Mouse (Mus musculus) myocyte (in vitro differentiated cells): ENCODE measurements around the gene Kcnmb1. TPM values are rescaled to one million over a fixed set of nuclear protein-coding genes. Genes with fewer than 3 reads are reported as not detected.

Source experiments
- H3K27me3 ChIP-seq: one replicate; pipeline ENCODE4 v1.6.1; 2011; ENCODE audit not compliant: control insufficient read depth, insufficient read depth, insufficient read length
- H3K36me3 ChIP-seq: one replicate; pipeline ENCODE4 v1.6.1; 2011; ENCODE audit not compliant: control insufficient read depth, insufficient read depth
- H3K4me2 ChIP-seq: one replicate; pipeline ENCODE4 v1.6.1; 2011; ENCODE audit warnings: low read depth, control low read depth
- H3K4me3 ChIP-seq: one replicate; pipeline ENCODE4 v1.5.1; 2011; ENCODE audit warnings: mild to moderate bottlenecking, control low read depth, moderate library complexity
- H3K79me2 ChIP-seq: one replicate; pipeline ENCODE4 v1.6.1; 2011; ENCODE audit not compliant: control insufficient read depth, insufficient read depth
- H3ac ChIP-seq: one replicate; pipeline ENCODE4 v1.6.1; 2011; ENCODE audit not compliant: control insufficient read depth, insufficient read length
- CEBPB ChIP-seq: IDR thresholded peaks from 2 replicates; pipeline ENCODE4 v1.6.1; 2011; ENCODE audit warnings: mild to moderate bottlenecking, moderate library complexity; ENCODE audit not compliant: poor library complexity, insufficient read depth, severe bottlenecking
- E2F4 ChIP-seq: IDR thresholded peaks from one replicate; pipeline ENCODE4 v1.6.1; 2011; ENCODE audit warnings: mild to moderate bottlenecking, control low read depth, moderate library complexity; ENCODE audit not compliant: insufficient read depth
- MAX ChIP-seq: IDR thresholded peaks from one replicate; pipeline ENCODE4 v1.6.1; 2011; ENCODE audit warnings: low read depth, mild to moderate bottlenecking, control low read depth
- MYOD1 ChIP-seq, 3 experiments: IDR thresholded peaks; one replicate each; pipeline ENCODE4 v1.6.1; 2011; ENCODE audit warnings: control low read depth in 2 of 3, low read depth in 2 of 3, mild to moderate bottlenecking in 2 of 3, moderate library complexity in 1 of 3; ENCODE audit not compliant: insufficient read length in 2 of 3, control insufficient read depth in 1 of 3
- MYOG ChIP-seq, 3 experiments: IDR thresholded peaks; one replicate each; pipeline ENCODE4 v1.6.1; 2011; ENCODE audit warnings: control low read depth in 2 of 3, low read depth in 2 of 3, mild to moderate bottlenecking in 2 of 3; ENCODE audit not compliant: insufficient read length in 2 of 3, control insufficient read depth in 1 of 3, insufficient read depth in 1 of 3
- POLR2A ChIP-seq: IDR thresholded peaks from one replicate; pipeline ENCODE4 v1.6.1; 2011; ENCODE audit warnings: low read depth, mild to moderate bottlenecking, control low read depth, moderate library complexity; ENCODE audit not compliant: insufficient read length
- POLR2AphosphoS2 ChIP-seq: IDR thresholded peaks from one replicate; pipeline ENCODE4 v1.6.1; 2011; ENCODE audit warnings: low read depth, control low read depth; ENCODE audit not compliant: insufficient read length
- REST ChIP-seq: IDR thresholded peaks from one replicate; pipeline ENCODE4 v1.6.1; 2011; ENCODE audit warnings: mild to moderate bottlenecking, control low read depth, moderate library complexity; ENCODE audit not compliant: insufficient read depth, insufficient read length
- SRF ChIP-seq: IDR thresholded peaks from one replicate; pipeline ENCODE4 v1.6.1; 2011; ENCODE audit warnings: low read depth; ENCODE audit not compliant: control insufficient read depth, insufficient read length
- TCF12 ChIP-seq: IDR thresholded peaks from one replicate; pipeline ENCODE4 v1.6.1; 2011; ENCODE audit warnings: mild to moderate bottlenecking, control low read depth; ENCODE audit not compliant: poor library complexity, insufficient read depth, severe bottlenecking
- TCF3 ChIP-seq: IDR thresholded peaks from one replicate; pipeline ENCODE4 v1.6.1; 2011; ENCODE audit warnings: low read depth, control low read depth; ENCODE audit not compliant: insufficient read length
- USF1 ChIP-seq: IDR thresholded peaks from one replicate; pipeline ENCODE4 v1.6.1; 2011; ENCODE audit warnings: low read depth, mild to moderate bottlenecking, control low read depth, moderate library complexity
- polyA plus RNA-seq: library from polyadenylated mRNA; unstranded; fragments of >200 nt; fragmentation: generic; extraction: Trizol; gene quantifications from one replicate; pipeline ENCODE4 v1.2.1, GENCODE M21; 2012; ENCODE audit warnings: missing spikeins

Kcnmb1 gene
- polyA plus RNA-seq, 1 experiment: 0.07 TPM

DNA sequence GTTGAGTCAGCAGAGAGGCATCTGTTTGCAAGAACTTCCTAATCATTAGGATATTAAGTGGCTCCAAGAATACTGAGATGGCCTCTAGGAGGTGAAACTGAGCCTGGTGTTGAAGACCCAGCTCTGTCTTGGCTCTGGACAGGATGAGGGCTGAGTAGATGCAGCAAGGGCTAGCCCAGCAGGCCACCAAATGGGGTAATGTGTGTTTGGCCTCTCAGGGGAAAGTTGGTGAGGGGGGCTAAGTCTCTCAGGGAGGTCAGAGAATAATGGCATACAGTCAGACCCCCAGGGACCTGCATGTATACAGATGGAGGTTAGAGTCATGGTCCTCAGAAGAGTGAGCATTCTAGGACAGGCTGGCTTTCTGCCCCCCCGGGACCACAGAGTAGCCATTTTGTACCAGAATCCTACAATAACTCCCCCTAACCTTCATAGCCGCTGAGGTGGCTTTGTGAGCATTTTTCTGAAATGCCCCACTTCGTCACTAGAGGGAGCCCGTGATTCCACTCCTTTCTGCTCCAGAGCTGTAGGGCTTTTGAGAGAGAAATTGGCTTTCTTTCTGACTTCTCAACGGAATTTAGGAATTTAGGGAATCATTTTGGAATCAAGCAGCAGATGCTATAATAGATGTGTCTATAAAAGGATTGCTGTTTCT lies 39.3 kb downstream of the Kcnmb1 start:
- no peaks in the 10 kb centered on the region for H3K36me3 ChIP-seq
- H3K79me2 ChIP-seq: no peaks in the 10 kb centered on the region
- no peak overlapping the region for H3K4me3 ChIP-seq
- no peak overlapping the region for H3K4me2 ChIP-seq
- no peaks in the 10 kb centered on the region for H3K27me3 ChIP-seq
- no peak overlapping the region for H3ac ChIP-seq
- TF ChIP-seq REST (no peak), CEBPB (no peak), MYOG (IDR thresholded peaks at IDR 0.05; ENCODE audit: control insufficient read depth in 1 of 3, insufficient read depth in 1 of 3, insufficient read length in 2 of 3, low read depth in 2 of 3) (no peak), POLR2AphosphoS2 (no peak), SRF (no peak), USF1 (no peak), MAX (no peak), POLR2A (no peak), MYOD1 (IDR thresholded peaks at IDR 0.05; ENCODE audit: control insufficient read depth in 1 of 3, insufficient read length in 2 of 3, low read depth in 2 of 3) (no peak), E2F4 (no peak), TCF12 (no peak), TCF3 (no peak)

GRCm38 (mm10) chr11:34002593-34002965 lies 39.8 kb downstream of the Kcnmb1 start:
- TF ChIP-seq MAX (no peak), E2F4 (no peak)

GRCm38 (mm10) chr11:34007616-34008015 lies 44.8 kb downstream of the Kcnmb1 start:
- H3K4me2 ChIP-seq: no peak overlapping the region
- no peaks in the 10 kb centered on the region for H3K27me3 ChIP-seq
- H3K36me3 ChIP-seq: no peaks in the 10 kb centered on the region
- no peak overlapping the region for H3ac ChIP-seq
- no peaks in the 10 kb centered on the region for H3K79me2 ChIP-seq
- H3K4me3 ChIP-seq: no peak overlapping the region
- TF ChIP-seq MYOG (IDR thresholded peaks at IDR 0.05; ENCODE audit: control insufficient read depth in 1 of 3, insufficient read depth in 1 of 3, insufficient read length in 2 of 3, low read depth in 2 of 3) (no peak), E2F4 (no peak), USF1 (no peak)

More at GRCm38 (mm10) chr11:34002593-34002965, 39.8 kb downstream of the Kcnmb1 start:
- Histone ChIP-seq H3K4me3 (no peak overlapping the region), H3K27me3 (no peaks in the 10 kb centered on the region), H3K36me3 (no peaks in the 10 kb centered on the region), H3K4me2 (no peak overlapping the region), H3K79me2 (no peaks in the 10 kb centered on the region), H3ac (no peak overlapping the region)

DNA sequence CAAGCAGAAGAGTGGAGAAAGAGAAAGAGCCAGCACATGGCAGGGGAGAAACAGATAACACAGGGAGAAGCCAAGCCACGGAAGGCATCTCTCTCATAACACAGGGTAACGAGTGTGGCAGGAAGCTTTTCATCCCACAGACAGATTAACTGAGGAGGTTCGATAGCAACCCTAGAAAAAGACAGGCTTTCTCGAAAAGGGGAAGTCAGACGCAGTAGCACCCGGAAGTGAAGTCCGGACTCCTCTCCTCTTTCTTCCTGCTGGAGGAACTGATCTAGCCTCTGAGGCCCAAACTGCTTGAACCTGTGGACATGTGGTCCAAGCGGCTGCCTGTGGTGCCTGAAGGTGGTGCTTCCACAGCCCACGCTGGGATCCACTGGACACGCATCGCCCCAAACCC lies 45.4 kb downstream of the Kcnmb1 start:
- TF ChIP-seq POLR2AphosphoS2 (no peak), MYOD1 (IDR thresholded peaks at IDR 0.05; ENCODE audit: control insufficient read depth in 1 of 3, insufficient read length in 2 of 3, low read depth in 2 of 3) (no peak), MYOG (IDR thresholded peaks at IDR 0.05; ENCODE audit: control insufficient read depth in 1 of 3, insufficient read depth in 1 of 3, insufficient read length in 2 of 3, low read depth in 2 of 3) (no peak), E2F4 (no peak), MAX (no peak), CEBPB (no peak), TCF12 (no peak), SRF (no peak), POLR2A (no peak), TCF3 (no peak), USF1 (no peak), REST (no peak)
- peak overlapping the region; percentile 18 for H3K4me2 ChIP-seq
- no peaks in the 10 kb centered on the region for H3K36me3 ChIP-seq

GRCm38 (mm10) chr11:34008702-34009101 lies 45.9 kb downstream of the Kcnmb1 start:
- no peaks in the 10 kb centered on the region for H3K27me3 ChIP-seq
- no peak overlapping the region for H3K4me3 ChIP-seq
- peak overlapping the region; percentile 18 for H3K4me2 ChIP-seq
- no peaks in the 10 kb centered on the region for H3K36me3 ChIP-seq
- H3K79me2 ChIP-seq: no peaks in the 10 kb centered on the region
- no peak for TF ChIP-seq CEBPB
- no peak for TF ChIP-seq MAX
- TF ChIP-seq TCF3: no peak
- TF ChIP-seq MYOG (IDR thresholded peaks at IDR 0.05; ENCODE audit: control insufficient read depth in 1 of 3, insufficient read depth in 1 of 3, insufficient read length in 2 of 3, low read depth in 2 of 3): no peak
- TF ChIP-seq REST: no peak
- no peak for TF ChIP-seq TCF12
- TF ChIP-seq USF1: no peak
- no peak for TF ChIP-seq POLR2AphosphoS2
- no peak for TF ChIP-seq E2F4
- TF ChIP-seq MYOD1 (IDR thresholded peaks at IDR 0.05; ENCODE audit: control insufficient read depth in 1 of 3, insufficient read length in 2 of 3, low read depth in 2 of 3): no peak
- no peak for TF ChIP-seq POLR2A
- no peak for TF ChIP-seq SRF
- no peak overlapping the region for H3ac ChIP-seq

More for the DNA sequence above, 45.4 kb downstream of the Kcnmb1 start:
- H3ac ChIP-seq: no peak overlapping the region
- no peaks in the 10 kb centered on the region for H3K27me3 ChIP-seq
- no peak overlapping the region for H3K4me3 ChIP-seq
- no peaks in the 10 kb centered on the region for H3K79me2 ChIP-seq
